Mouse (Mus musculus) naive thymus-derived CD4-positive, alpha-beta T cell, adult 2 months (primary cell): ENCODE measurements around the gene Ak6.

Source experiments
- DNase-seq: peaks from one replicate; pipeline ENCODE4 v3.0.0-alpha.2; 2011; ENCODE audit warnings: low read depth

Gene Ak6

DNA sequence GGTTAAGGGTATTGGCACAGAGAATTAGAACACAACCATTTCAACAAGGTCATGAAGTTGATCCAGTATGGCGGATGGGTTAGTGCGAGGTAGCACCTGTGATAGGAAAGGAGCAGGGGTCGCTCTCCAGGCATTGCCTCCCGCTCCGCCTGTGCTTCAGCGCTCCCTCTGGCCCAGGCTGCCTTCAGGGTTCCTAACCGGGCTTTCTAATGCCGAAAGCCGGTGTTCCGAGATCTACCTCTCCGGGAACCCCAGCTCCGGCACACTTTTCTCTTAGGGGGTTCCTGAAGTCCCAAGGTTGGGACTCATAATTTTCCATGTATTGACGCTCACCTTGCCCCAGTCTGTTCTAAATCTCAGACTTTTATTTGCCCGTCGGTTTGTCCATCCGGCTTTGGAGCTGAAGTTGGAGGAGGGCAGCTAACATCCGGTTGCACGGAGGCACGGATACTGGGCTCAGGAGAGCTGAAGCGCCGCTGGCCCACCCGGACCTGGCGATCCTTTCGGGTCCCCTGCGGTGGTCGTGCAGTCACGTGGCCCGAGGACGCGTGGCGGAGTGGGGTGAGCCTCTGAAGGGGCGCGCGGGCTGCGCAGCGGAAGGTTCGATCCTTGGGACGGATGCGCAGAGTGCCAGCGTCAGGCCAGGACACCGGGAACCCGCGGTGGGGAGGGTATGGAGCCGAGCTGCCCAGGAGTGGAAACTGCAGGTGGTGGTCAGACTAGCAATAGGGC is 18.7 kb downstream of the Ak6 start, which contains the start of gene Ccdc125:
Gene Ccdc125 (plus strand): TSS at position 427 of the 732 bp plus-strand sequence.
- peak; percentile 60 for DNase-seq

DNA sequence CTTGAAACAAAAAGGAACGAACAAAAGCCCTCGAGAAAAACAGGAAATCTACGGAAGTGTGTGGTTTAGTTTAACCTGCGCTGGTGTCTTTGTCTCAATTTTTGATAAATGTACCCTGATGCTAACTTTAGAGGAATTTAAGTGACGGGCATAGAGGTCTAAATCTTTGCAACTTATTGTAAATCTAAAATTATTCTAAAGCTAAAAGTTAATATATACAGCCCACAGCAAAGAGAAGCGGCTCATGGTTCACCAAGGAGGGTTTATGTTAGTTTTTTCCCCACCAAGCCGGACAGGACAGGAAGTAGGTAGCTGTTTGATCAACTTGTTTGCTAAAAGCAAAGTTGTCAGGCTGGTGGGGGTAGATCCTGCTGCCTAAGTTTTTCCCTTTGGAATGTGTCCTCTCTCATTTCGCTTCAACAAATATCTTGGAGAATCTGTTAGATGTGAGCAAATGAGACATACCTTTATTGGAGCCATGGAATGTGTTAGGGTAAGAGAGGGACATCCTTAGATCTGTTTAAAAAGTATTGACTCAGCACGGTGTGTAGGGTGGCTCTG is 19.5 kb downstream of the Ak6 start:
- DNase-seq, result peak; percentile 57

DNA sequence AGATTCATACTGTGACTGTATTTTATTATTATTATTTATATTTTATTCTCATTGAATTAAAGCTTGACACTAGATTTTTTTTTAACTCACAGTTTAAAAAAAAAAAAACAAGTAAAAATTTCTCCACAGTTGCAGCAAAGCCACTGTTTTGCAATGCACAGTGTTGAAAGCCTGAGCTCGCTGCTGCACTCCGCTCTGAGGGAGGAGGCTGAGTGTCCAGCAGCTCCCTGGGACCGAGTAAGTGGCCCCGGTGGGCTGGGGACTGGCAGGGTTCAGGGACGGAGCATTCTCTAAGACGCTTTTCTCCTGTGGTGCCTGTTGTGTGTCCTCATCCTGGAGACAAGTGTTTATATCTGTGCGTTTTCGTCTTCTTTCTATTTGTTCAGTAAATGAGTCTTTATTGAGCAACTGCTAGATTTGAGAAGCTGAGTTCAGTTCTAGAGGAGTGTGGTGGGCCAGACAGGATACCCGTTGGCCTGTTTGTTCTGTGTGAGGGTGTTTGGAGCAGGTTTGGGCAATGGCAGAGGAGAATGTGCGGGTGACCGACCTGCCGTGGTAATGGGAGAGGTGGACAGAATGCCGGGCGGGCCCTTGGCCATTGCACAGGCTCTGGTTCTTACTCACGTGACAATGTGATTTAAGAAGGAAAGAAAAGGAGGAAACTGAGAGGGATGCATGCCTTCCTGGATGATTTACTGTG is 25.3 kb downstream of the Ak6 start:
- DNase-seq, result no peak

DNA sequence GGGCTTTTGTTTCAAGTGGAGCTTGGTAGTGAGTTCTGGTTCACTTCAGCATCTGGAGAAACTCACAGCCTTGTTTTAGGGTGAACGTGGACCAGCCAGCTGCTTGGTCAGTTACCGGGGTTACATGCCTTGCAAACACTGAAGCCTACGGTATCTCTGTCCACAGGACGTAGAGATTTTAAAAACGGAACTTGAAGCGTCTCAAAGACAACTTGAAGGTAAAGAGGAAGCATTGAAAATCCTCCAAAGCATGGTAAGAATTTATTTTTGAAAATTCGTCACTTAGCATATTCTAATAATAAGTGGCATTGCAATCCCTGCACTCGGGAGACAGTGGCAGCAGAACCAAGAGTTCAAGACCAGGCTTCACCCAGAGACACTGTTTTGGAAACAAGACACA is 30.8 kb downstream of the Ak6 start:
- DNase-seq, result no peak

DNA sequence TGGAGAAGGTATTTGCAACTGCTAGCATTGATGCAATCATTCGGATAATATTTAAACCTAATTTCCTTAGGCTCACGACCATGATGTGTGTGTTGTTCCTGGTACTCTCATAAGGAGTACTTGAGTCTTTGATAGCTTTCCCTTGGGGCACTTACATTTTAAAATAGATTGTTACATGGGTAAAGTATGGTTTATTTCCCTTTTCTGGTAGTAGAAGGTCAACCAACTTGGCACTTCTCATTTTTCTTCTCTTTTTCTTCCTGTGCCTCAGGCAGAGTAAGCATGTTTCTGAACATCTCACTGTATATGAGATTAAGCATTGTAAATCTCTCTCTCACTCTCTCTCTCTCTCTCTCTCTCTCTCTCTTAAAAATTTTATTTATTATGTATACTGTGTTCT is 32.1 kb downstream of the Ak6 start:
- DNase-seq, result no peak

DNA sequence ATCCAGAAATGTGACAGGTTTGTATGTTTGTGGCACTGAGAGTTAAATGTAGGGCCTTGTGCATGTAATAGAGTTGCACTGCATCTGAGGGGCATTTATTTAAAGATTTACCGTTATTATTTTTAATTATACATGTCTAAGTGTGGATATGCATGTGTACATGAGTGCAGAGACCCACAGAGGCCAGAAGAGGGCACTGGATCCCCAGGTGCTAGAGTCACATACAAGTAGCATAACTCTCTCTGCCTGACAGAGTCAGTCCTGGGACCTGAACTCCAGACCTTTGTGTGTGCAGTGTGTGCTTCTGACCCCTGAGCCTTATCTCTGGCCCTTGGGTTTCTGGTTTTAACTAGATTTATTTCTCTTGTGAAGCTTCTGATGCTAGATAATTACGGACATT is 33.6 kb downstream of the Ak6 start:
- peak; percentile 48 for DNase-seq

DNA sequence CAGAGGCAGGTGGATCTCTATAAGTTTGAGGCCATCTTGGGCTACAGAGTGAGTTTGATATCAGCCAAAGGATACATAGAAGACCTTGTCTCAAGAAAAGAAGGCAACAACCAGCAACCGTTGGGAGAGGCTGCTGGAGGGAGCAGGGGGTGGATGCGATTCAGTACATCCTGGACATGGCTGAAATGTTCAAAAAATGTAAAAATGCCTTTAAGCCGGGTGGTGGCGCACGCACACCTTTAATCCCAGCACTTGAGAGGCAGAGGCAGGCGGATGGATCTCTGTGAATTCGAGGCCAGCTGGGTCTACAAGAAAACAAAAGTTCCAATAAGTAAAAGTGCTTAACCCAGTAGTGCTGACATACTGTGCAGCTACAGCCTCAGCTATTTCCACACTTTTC is 36.7 kb downstream of the Ak6 start:
- DNase-seq, result no peak

DNA sequence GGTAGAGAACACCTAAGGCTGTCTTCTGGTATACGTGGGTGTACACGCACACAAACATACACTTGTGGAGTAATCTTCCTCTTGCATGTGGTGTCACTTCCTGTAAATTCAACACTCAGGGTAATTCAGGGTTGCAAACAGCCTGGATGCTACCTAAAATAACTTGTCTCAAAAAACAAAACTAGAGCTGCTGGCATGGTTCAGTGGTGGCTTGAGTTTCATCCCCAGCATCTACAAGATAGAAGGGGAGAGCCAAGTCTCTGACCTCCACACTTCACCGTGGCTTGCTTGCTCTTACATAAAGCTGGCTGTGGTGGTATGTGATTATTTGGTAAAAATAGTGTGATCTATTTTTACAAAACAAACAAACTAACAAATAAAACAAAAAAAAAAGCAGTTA is 46.8 kb downstream of the Ak6 start:
- no peak for DNase-seq

DNA sequence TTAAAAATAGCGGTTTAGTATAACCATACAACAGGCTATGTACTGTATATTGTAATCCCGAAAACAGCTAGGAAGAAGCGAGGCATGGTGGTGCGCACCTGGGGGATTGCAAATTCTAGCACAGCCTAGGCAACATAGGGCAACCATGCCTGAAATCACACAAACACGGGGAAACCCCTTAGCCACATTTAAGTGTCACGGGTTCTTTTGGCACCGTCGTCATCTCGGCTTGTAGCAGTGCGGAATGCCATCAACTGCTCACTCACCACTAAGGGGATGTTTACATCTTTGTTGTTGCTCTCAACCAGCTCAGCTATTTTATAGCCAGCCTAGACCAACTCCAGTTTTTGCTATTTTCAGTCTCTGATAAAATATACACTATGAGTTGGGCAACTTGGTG is 48.1 kb downstream of the Ak6 start:
- no peak for DNase-seq

DNA sequence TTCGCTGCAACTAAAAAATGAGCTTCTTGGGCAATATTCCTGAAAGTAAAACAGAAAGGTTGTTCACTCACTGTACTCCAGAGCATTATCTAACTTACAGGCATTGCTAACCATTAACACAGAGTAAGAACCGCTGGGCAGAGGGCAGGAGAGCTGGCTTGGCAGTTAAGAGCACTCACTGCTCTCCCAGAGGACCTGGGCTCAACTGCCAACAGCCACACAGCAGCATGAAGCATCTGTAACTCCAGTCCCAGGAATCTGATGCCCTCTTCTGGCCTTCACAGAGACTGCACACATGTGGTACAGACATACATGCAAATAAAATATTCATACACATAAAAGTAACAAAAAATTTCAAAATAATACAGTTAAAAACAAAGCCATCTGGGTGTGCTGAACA is 52.7 kb downstream of the Ak6 start:
- no peak for DNase-seq

DNA sequence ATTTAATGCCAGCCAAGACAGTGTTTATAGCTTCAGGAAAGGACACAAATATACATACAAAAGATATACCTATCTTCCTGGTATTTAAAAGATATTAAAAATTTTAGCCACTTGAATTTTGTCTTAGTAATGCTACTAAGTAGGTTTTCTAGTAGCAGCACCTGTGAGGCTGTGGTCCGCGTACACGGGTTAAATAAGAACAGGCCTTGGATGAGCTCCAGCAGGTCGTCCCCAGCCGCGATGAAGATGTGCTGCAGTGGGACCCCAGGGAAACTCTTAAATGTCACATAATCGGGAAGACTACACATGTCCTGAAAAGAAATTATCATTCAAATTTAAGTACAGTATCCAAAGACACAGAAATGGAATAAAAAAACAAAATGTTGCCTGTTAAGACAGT is 55.4 kb downstream of the Ak6 start:
- DNase-seq, result no peak

DNA sequence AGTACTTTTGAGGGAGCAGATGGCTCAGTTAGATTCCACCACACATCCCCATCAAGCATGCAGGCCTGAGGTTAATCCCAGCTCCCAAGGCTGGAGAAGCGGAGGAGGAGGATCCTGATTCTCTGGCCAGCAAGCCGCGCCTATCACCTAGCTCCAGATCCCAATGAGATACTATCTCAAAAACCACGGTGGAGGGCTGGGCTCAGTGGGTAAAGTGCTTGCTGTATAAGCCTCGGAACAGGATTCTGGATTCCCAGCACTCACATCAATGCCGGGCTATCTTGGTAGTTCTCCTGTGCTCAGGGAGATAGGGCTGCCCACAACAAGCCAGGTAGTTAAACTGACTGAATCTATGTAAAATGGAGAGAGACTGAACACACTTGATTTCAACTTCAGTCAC is 64.7 kb downstream of the Ak6 start:
- no peak for DNase-seq
